Mouse (Mus musculus) gastrocnemius, postnatal 14 days (tissue): ENCODE measurements around the gene Shisa7. TPM values are rescaled to one million over a fixed set of nuclear protein-coding genes. Genes with fewer than 3 reads are reported as not detected.
"Not testable (repeated sequence)": the region's sequence is repeated elsewhere in the genome, so short reads cannot be mapped to it uniquely, and the experiment has no call there.

Source experiments
- DNase-seq: peaks from one replicate; pipeline ENCODE4 v3.0.0; 2021; ENCODE audit warnings: mixed read lengths
- intact Hi-C: fragments of 180-260 bp; cut with DNase I; formaldehyde crosslinking; loops from one replicate; pipeline ENCODE4 v1.15.1; 2025; ENCODE audit warnings: low total_unique reads
- total RNA-seq, 2 experiments: library from RNA; stranded (reverse); gene quantifications; 2 replicates each; pipeline ENCODE4 v1.2.3; 2021

Gene Shisa7
- total RNA-seq, 2 experiments from 2014 or later: not detected

- no peak for DNase-seq
- intact Hi-C loops: no loop called here
Observed at GRCm38 (mm10) chr7:4850621-4851314, 6.3 kb upstream of the Shisa7 start.

- no peak for DNase-seq
- intact Hi-C loops: no loop called here
Observed at GRCm38 (mm10) chr7:4849372-4849771, 4.9 kb upstream of the Shisa7 start.

GRCm38 (mm10) chr7:4844917-4845309 lies 417 bp upstream of the Shisa7 start:
- peak; percentile 30 for DNase-seq
- intact Hi-C loops: no loop called here

- DNase-seq: no peak
- intact Hi-C loops: no loop called here
Observed at GRCm38 (mm10) chr7:4843604-4844244, 772 bp downstream of the Shisa7 start.

GRCm38 (mm10) chr7:4842634-4843131 lies 1.8 kb downstream of the Shisa7 start:
- intact Hi-C loops: no loop called here
- DNase-seq: no peak

GRCm38 (mm10) chr7:4842077-4842476 lies 2.4 kb downstream of the Shisa7 start:
- no peak for DNase-seq
- intact Hi-C loops: no loop called here

- DNase-seq: no peak
- intact Hi-C loops: no loop called here
Observed at GRCm38 (mm10) chr7:4837639-4838038, 6.9 kb downstream of the Shisa7 start.

GRCm38 (mm10) chr7:4836351-4836792 lies 8.1 kb downstream of the Shisa7 start:
- intact Hi-C loops: no loop called here
- DNase-seq: peak; percentile 37

- DNase-seq: no peak
- intact Hi-C loops: no loop called here
Observed at GRCm38 (mm10) chr7:4835631-4836327, 8.7 kb downstream of the Shisa7 start.

- intact Hi-C loops: no loop called here
- DNase-seq: no peak
Observed at GRCm38 (mm10) chr7:4830476-4830875, 14.0 kb downstream of the Shisa7 start.

GRCm38 (mm10) chr7:4825365-4825764 lies 19.1 kb downstream of the Shisa7 start:
- intact Hi-C loops: no loop called here
- no peak for DNase-seq

GRCm38 (mm10) chr7:4822162-4822907 lies 22.2 kb downstream of the Shisa7 start:
- DNase-seq: no peak
- intact Hi-C loops: no loop called here

- no peak for DNase-seq
- intact Hi-C loops: no loop called here
Observed at GRCm38 (mm10) chr7:4821690-4822089, 22.8 kb downstream of the Shisa7 start.

- not testable (repeated sequence) for DNase-seq
Observed at GRCm38 (mm10) chr7:4820925-4821324, 23.6 kb downstream of the Shisa7 start.

GRCm38 (mm10) chr7:4816559-4816958 lies 27.9 kb downstream of the Shisa7 start:
- no peak for DNase-seq
- intact Hi-C loops: no loop called here

More at GRCm38 (mm10) chr7:4820925-4821324, 23.6 kb downstream of the Shisa7 start:
- intact Hi-C loops: not testable (repeated sequence)

- intact Hi-C loops: no loop called here
- no peak for DNase-seq
Observed at GRCm38 (mm10) chr7:4813105-4813791, 31.2 kb downstream of the Shisa7 start.

- DNase-seq: peak; percentile 99
- intact Hi-C loops: no loop called here
Observed at GRCm38 (mm10) chr7:4812303-4813104, 32.0 kb downstream of the Shisa7 start, which contains the start of gene Ube2s. Ube2s (minus strand) TSS chr7:4812590.

- intact Hi-C loops: no loop called here
- peak; percentile 40 for DNase-seq
Observed at GRCm38 (mm10) chr7:4811842-4812302, 32.6 kb downstream of the Shisa7 start.
